Mouse (Mus musculus) ES-E14 (cell line): ENCODE data around the gene Ddx21.

Experiments
- CHD2 ChIP-seq: IDR thresholded peaks from 2 replicates; pipeline ENCODE4 v1.6.1; 2014; ENCODE audit warnings: mild to moderate bottlenecking, low read depth, low read length, inconsistent platforms
- MAFK ChIP-seq: IDR thresholded peaks from 2 replicates; pipeline ENCODE4 v1.6.1; 2014; ENCODE audit warnings: mild to moderate bottlenecking, low read depth, low read length, inconsistent platforms; ENCODE audit not compliant: insufficient read depth
- ZC3H11A ChIP-seq: IDR thresholded peaks from 2 replicates; pipeline ENCODE4 v1.6.1; 2012; ENCODE audit warnings: low read depth, mild to moderate bottlenecking, inconsistent platforms, low read length, borderline replicate concordance
- ZNF384 ChIP-seq: IDR thresholded peaks from 2 replicates; pipeline ENCODE4 v1.6.1; 2012; ENCODE audit warnings: low read depth, low read length, inconsistent platforms

DNA sequence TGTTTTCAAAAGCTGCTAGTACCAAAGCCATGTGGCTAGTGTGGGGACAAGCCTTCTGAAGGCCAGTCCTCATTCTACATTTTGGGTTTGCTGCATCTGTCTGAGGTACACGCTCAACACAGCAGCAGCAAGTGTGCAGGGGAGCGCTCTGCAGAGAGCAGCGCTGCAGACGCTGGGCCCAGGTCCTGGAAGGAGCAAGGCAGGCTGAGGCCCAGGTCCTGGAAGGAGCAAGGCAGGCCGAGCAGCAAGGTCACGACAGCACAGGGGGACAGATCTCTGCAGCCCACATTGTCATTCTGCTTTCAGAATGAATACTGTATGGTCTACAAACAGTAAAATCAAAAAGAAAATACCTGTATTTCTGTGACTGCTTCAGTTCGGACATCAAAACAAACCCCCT, 19.4 kb downstream of the Ddx21 start:
- TF ChIP-seq ZC3H11A (no peak), ZNF384 (no peak), MAFK (no peak), CHD2 (no peak)
